Mouse (Mus musculus): Measurements from ENCODE around the gene Spsb2. TPM values are rescaled to one million over a fixed set of nuclear protein-coding genes. Genes with fewer than 3 reads are reported as not detected.

Gene Spsb2
- polyA plus RNA-seq, 1 experiment from 2014 or later: 8.7 TPM

DNA sequence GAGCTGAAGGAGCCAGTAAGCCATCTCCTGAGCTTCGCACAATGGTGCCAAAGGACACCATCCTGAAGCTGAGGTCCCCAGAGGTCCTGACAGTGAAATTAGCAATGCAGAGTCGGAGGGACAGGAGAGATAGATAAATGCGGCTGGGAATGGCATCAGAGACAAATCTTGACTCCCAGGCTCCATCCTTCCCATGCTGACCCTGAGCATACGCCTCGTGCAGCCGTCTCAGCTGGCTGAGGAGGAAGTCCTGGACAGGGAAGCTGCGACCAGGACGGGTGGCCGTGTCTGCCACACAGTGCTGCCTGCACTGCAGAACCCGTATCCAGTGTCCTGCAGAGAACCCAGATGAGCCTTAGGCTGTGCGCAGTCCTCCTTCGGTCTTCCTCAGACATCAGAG lies 46.2 kb downstream of the Spsb2 start:
- ATAC-seq (ENCODE audit: low FRiP score, low TSS enrichment): no peak
- Histone ChIP-seq H3K27ac (ENCODE audit: low read depth, low read length) (no peak overlapping the region), H3K27me3 (ENCODE audit: control insufficient read depth, insufficient read depth, low read length) (no peaks in the 10 kb centered on the region), H3K9me3 (ENCODE audit: control insufficient read depth, low read length) (no peaks in the 10 kb centered on the region), H3K9ac (ENCODE audit: low read depth, low read length) (no peak overlapping the region), H3K4me3 (ENCODE audit: low read length) (no peak overlapping the region), H3K4me1 (ENCODE audit: control insufficient read depth, insufficient read depth, low read length) (peaks cover 13% of the 10 kb centered on the region), H3K36me3 (ENCODE audit: control insufficient read depth, insufficient read depth, low read length) (peaks cover 6% of the 10 kb centered on the region; the same call in 1 of the 2 replicates), H3K4me2 (replicated peaks; ENCODE audit: low read depth, low read length) (no peak overlapping the region)
- WGBS: 70% methylated on average over 12 of the region's 12 CpGs

DNA sequence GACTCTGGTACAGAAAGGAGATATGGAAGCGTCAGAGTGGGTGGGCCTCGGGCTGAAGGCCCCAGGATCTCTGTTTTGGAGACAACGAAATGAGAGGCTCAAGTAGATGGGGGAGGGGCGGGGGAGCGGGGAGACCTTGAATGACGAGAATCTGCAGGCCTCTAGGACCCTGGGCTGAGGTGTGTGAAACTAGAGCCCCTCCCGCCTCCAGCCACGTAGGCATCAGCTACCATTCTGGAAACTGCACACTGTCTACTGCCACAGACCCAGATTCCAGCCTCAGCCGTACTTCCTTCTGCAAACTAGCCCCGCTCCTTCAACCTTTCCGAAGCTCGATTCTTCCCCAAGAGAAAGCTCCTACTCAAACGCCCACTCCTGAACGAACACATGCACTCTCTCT lies 47.9 kb downstream of the Spsb2 start:
- Histone ChIP-seq H3K4me1 (ENCODE audit: control insufficient read depth, insufficient read depth, low read length) (peaks cover 19% of the 10 kb centered on the region), H3K27ac (ENCODE audit: low read depth, low read length) (peak overlapping the region; percentile 51; the same call in 1 of the 2 replicates), H3K27me3 (ENCODE audit: control insufficient read depth, insufficient read depth, low read length) (no peaks in the 10 kb centered on the region), H3K36me3 (ENCODE audit: control insufficient read depth, insufficient read depth, low read length) (peaks cover 3% of the 10 kb centered on the region; the same call in 1 of the 2 replicates), H3K4me2 (replicated peaks; ENCODE audit: low read depth, low read length) (peak overlapping the region; percentile 90), H3K4me3 (ENCODE audit: low read length) (peak overlapping the region; percentile 74), H3K9me3 (ENCODE audit: control insufficient read depth, low read length) (no peaks in the 10 kb centered on the region), H3K9ac (ENCODE audit: low read depth, low read length) (peak overlapping the region; percentile 93; the same call in 1 of the 2 replicates)
- 4% methylated on average over 14 of the region's 14 CpGs for WGBS
- ATAC-seq (ENCODE audit: low FRiP score, low TSS enrichment): peak; percentile 48; the same call in 1 of the 2 replicates

DNA sequence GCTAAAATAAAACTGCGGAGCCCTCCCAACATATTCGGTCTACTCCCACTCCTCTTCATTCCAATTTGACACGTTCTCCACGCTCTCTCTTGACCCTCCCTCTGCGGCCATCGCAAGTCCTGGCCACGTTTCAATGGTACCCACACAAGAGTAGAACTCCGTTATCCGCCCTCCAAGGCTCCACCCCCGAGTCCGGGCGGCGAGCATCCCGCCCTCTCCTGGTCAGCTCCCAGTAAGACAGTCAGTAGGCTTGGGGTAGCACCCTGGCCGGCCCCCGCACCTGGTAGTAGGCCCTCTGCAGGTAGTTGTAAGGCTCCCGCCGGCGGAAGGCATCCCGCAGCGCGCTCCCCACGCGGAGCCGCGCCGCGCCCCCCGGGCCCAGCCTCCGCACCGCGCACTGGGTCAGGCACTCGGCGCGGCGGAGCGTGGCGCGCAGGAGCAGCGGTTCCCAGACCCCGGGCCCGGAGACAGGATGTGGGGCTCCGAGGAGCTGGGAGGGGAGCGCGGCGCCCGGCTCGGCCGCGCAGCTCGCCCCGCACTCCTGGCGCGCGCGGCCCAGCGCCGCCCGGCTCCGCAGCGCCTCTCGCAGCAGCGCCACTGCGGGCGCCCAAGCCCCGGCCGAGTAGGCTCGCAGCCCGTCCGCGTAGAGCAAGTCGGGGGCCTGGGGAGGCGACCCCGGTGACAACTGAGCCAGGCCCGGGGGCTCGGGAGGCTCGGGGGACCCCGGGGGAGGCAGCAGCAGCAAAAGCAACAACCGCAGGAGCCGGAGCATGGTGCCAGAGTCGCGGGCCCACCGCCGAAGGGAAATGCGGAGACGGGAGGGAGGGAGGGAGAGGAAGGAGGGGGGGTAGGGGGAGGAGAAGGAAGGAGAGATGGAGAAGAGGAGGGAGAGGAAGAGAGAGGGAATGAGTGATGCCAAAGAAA lies 48.7 kb downstream of the Spsb2 start, which contains the start of gene P3h3:
Gene P3h3, minus strand, starts transcription at position 837 of the 924 bp plus-strand sequence.
- under 1% methylated on average over 69 of the region's 86 CpGs for WGBS
- H3K4me1 ChIP-seq (ENCODE audit: control insufficient read depth, insufficient read depth, low read length): peaks cover 26% of the 10 kb centered on the region
- ATAC-seq (ENCODE audit: low FRiP score, low TSS enrichment): peak; percentile 82

DNA sequence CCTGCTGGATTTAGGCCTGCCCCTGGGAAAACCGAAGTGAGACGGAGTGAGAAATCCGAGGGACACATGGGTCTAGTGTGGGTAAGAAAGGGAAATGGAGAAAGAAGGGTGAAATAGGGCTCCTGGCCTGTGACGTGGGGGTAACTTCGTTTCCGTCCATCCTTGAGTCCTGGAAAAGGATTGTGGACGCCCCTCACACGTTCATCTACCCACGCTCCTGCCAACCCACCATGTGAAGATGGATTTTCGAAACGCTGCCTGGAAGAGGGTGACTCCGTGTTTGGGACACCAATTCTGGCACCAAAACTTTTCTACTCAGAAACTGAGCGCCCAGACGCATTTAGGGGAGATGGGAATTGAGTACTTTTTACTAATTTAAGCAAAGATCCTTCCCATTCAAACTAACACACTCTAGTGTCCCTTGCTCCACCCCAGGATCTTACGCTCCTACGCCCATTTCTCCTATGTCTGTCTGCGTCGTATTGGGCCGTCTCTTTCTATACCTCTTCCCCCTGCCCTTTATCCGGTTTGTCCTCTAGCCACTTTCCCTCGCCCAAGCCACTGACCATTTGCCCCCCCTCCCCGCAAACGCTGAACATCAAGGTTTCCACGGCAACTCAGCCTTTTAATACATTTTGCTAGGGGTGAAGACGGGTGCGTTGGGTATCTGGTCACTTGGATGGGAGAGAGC lies 49.5 kb downstream of the Spsb2 start:
- peaks cover 29% of the 10 kb centered on the region for H3K4me1 ChIP-seq (ENCODE audit: control insufficient read depth, insufficient read depth, low read length)
- H3K4me3 ChIP-seq (ENCODE audit: low read length): peak overlapping the region; percentile 74
- H3K27me3 ChIP-seq (ENCODE audit: control insufficient read depth, insufficient read depth, low read length): peaks cover 3% of the 10 kb centered on the region
- peak overlapping the region; percentile 95; the same call in 1 of the 2 replicates for H3K27ac ChIP-seq (ENCODE audit: low read depth, low read length)
- H3K9me3 ChIP-seq (ENCODE audit: control insufficient read depth, low read length): no peaks in the 10 kb centered on the region
- peak overlapping the region; percentile 90 for H3K4me2 ChIP-seq (replicated peaks; ENCODE audit: low read depth, low read length)
- peak overlapping the region; percentile 93 for H3K9ac ChIP-seq (ENCODE audit: low read depth, low read length)
- H3K36me3 ChIP-seq (ENCODE audit: control insufficient read depth, insufficient read depth, low read length): peaks cover 3% of the 10 kb centered on the region; the same call in 1 of the 2 replicates
- no peak for ATAC-seq (ENCODE audit: low FRiP score, low TSS enrichment)
- 30% methylated on average over 26 of the region's 26 CpGs for WGBS

More for the DNA sequence above, 48.7 kb downstream of the Spsb2 start, which contains the start of gene P3h3:
- Histone ChIP-seq H3K36me3 (ENCODE audit: control insufficient read depth, insufficient read depth, low read length) (peaks cover 3% of the 10 kb centered on the region; the same call in 1 of the 2 replicates), H3K9me3 (ENCODE audit: control insufficient read depth, low read length) (no peaks in the 10 kb centered on the region), H3K4me2 (replicated peaks; ENCODE audit: low read depth, low read length) (peak within 1 kb of the TSS; percentile 90), H3K9ac (ENCODE audit: low read depth, low read length) (peak within 1 kb of the TSS; percentile 93), H3K27me3 (ENCODE audit: control insufficient read depth, insufficient read depth, low read length) (no peaks in the 10 kb centered on the region), H3K4me3 (ENCODE audit: low read length) (peak within 1 kb of the TSS; percentile 74), H3K27ac (ENCODE audit: low read depth, low read length) (peak within 1 kb of the TSS; percentile 95)

DNA sequence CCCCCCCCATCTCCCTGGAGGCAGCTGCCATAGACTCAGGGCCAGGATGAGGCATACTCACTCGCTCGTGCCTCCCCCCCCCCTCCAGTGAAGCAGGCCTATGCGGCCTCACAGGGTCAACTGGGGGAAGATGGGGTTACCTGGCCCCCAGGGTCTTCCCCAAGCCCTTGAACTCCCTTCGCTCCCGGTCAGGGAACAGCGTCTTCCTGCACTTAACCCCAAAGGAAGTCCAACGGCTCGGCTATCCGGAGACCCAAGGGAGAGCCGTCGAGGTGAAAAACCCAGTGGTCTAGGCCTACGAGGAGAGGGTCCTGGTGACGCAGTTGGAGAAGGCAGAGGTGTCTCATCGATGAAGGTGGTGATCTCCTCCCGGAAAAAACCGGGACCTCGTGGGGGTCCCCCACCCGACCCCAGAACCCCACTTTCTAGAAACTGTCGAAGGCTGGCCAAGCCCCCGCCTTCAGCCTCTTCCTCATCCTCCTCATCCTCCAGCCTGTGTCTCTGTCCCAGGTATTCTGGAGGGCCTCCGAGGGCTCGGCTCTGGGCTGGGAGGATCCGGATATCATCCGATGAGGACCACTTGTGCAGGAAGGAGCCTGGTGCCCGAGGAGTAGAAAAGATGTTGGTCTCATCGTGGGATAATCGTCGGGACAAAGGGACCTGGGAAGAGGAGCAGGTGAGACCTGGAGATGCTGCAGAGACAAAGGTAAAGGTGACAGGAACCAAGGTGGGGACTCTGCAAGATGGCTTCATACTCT lies 50.3 kb downstream of the Spsb2 start:
- Histone ChIP-seq H3K27me3 (ENCODE audit: control insufficient read depth, insufficient read depth, low read length) (peaks cover 6% of the 10 kb centered on the region), H3K36me3 (ENCODE audit: control insufficient read depth, insufficient read depth, low read length) (peaks cover 3% of the 10 kb centered on the region; the same call in 1 of the 2 replicates), H3K9ac (ENCODE audit: low read depth, low read length) (no peak overlapping the region), H3K4me2 (replicated peaks; ENCODE audit: low read depth, low read length) (peak overlapping the region; percentile 90), H3K27ac (ENCODE audit: low read depth, low read length) (no peak overlapping the region), H3K4me1 (ENCODE audit: control insufficient read depth, insufficient read depth, low read length) (peaks cover 33% of the 10 kb centered on the region), H3K9me3 (ENCODE audit: control insufficient read depth, low read length) (no peaks in the 10 kb centered on the region), H3K4me3 (ENCODE audit: low read length) (no peak overlapping the region)
- WGBS: 77% methylated on average over 28 of the region's 28 CpGs
- ATAC-seq (ENCODE audit: low FRiP score, low TSS enrichment): no peak

- no peak overlapping the region for H3K4me3 ChIP-seq (ENCODE audit: low read length)
- H3K4me2 ChIP-seq (replicated peaks; ENCODE audit: low read depth, low read length): peak overlapping the region; percentile 10; the same call in 1 of the 2 replicates
- no peaks in the 10 kb centered on the region for H3K9me3 ChIP-seq (ENCODE audit: control insufficient read depth, low read length)
- ATAC-seq (ENCODE audit: low FRiP score, low TSS enrichment): 0 out of 2 replicates have a peak, but pooled peaks have one; percentile 1
- H3K36me3 ChIP-seq (ENCODE audit: control insufficient read depth, insufficient read depth, low read length): no peaks in the 10 kb centered on the region; the same call in 1 of the 2 replicates
- WGBS: 9% methylated on average over 12 of the region's 12 CpGs
- peaks cover 6% of the 10 kb centered on the region for H3K27me3 ChIP-seq (ENCODE audit: control insufficient read depth, insufficient read depth, low read length)
- H3K4me1 ChIP-seq (ENCODE audit: control insufficient read depth, insufficient read depth, low read length): peaks cover 33% of the 10 kb centered on the region
- H3K27ac ChIP-seq (ENCODE audit: low read depth, low read length): no peak overlapping the region
- no peak overlapping the region for H3K9ac ChIP-seq (ENCODE audit: low read depth, low read length)
Observed at GRCm38 (mm10) chr6:124859725-124860124, 51.3 kb downstream of the Spsb2 start.

Other genes with a start within 250 kb of the Spsb2 start
- gene C1rb, start 238.4 kb upstream of the Spsb2 start, polyA plus RNA-seq (2014; fragmentation: Nextera tagmentation; extraction: Ambion mirVana): 0.11 TPM in 1 of 2 replicates, not detected in the other
- gene C1s2, start 172.6 kb upstream of the Spsb2 start, polyA plus RNA-seq (2014; fragmentation: Nextera tagmentation; extraction: Ambion mirVana): 0.08 TPM in 1 of 2 replicates, not detected in the other
- gene Lpcat3, start 145.6 kb upstream of the Spsb2 start, polyA plus RNA-seq (2014; fragmentation: Nextera tagmentation; extraction: Ambion mirVana): 51.2 and 67.3 TPM in 2 replicates
- 233 and 278 TPM in 2 replicates for gene Emg1, start 96.5 kb upstream of the Spsb2 start, polyA plus RNA-seq (2014; fragmentation: Nextera tagmentation; extraction: Ambion mirVana)
- gene Phb2, start 96.3 kb upstream of the Spsb2 start, polyA plus RNA-seq (2014; fragmentation: Nextera tagmentation; extraction: Ambion mirVana): 341 and 402 TPM in 2 replicates
- gene Ptpn6, start 69.9 kb upstream of the Spsb2 start, polyA plus RNA-seq (2014; fragmentation: Nextera tagmentation; extraction: Ambion mirVana): 10.0 and 12.9 TPM in 2 replicates
- gene Grcc10, start 67.3 kb upstream of the Spsb2 start, polyA plus RNA-seq (2014; fragmentation: Nextera tagmentation; extraction: Ambion mirVana): 564 and 762 TPM in 2 replicates
- gene Gm45234, start 52.6 kb upstream of the Spsb2 start, polyA plus RNA-seq (2014; fragmentation: Nextera tagmentation; extraction: Ambion mirVana): not detected in 2 replicates
- gene Atn1, start 52.1 kb upstream of the Spsb2 start, polyA plus RNA-seq (2014; fragmentation: Nextera tagmentation; extraction: Ambion mirVana): 17.5 and 17.7 TPM in 2 replicates
- 8.8 and 10.8 TPM in 2 replicates for gene Eno2, start 39.0 kb upstream of the Spsb2 start, polyA plus RNA-seq (2014; fragmentation: Nextera tagmentation; extraction: Ambion mirVana)
- gene Lrrc23, start 28.9 kb upstream of the Spsb2 start, polyA plus RNA-seq (2014; fragmentation: Nextera tagmentation; extraction: Ambion mirVana): 0.39 and 0.61 TPM in 2 replicates
- gene Tpi1, start 5.6 kb downstream of the Spsb2 start, polyA plus RNA-seq (2014; fragmentation: Nextera tagmentation; extraction: Ambion mirVana): 643 and 681 TPM in 2 replicates
- 102 and 139 TPM in 2 replicates for gene Usp5, start 20.8 kb downstream of the Spsb2 start, polyA plus RNA-seq (2014; fragmentation: Nextera tagmentation; extraction: Ambion mirVana)
- gene Cdca3, start 20.9 kb downstream of the Spsb2 start, polyA plus RNA-seq (2014; fragmentation: Nextera tagmentation; extraction: Ambion mirVana): 201 and 232 TPM in 2 replicates
- 0.84 and 1.3 TPM in 2 replicates for gene Gnb3, start 31.6 kb downstream of the Spsb2 start, polyA plus RNA-seq (2014; fragmentation: Nextera tagmentation; extraction: Ambion mirVana)
- gene P3h3, start 49.1 kb downstream of the Spsb2 start, polyA plus RNA-seq (2014; fragmentation: Nextera tagmentation; extraction: Ambion mirVana): 25.8 and 29.5 TPM in 2 replicates
- 0.55 and 1.1 TPM in 2 replicates for gene Gpr162, start 55.3 kb downstream of the Spsb2 start, polyA plus RNA-seq (2014; fragmentation: Nextera tagmentation; extraction: Ambion mirVana)
- gene Cd4, start 79.6 kb downstream of the Spsb2 start, polyA plus RNA-seq (2014; fragmentation: Nextera tagmentation; extraction: Ambion mirVana): 0.16 TPM in 1 of 2 replicates, not detected in the other
- gene Lag3, start 103.0 kb downstream of the Spsb2 start, polyA plus RNA-seq (2014; fragmentation: Nextera tagmentation; extraction: Ambion mirVana): 1.6 and 1.7 TPM in 2 replicates
- gene Ptms, start 111.4 kb downstream of the Spsb2 start, polyA plus RNA-seq (2014; fragmentation: Nextera tagmentation; extraction: Ambion mirVana): 219 and 295 TPM in 2 replicates
- gene Mlf2, start 122.7 kb downstream of the Spsb2 start, polyA plus RNA-seq (2014; fragmentation: Nextera tagmentation; extraction: Ambion mirVana): 396 and 402 TPM in 2 replicates
- 144 and 162 TPM in 2 replicates for gene Cops7a, start 156.9 kb downstream of the Spsb2 start, polyA plus RNA-seq (2014; fragmentation: Nextera tagmentation; extraction: Ambion mirVana)
- 1.0 and 1.2 TPM in 2 replicates for gene Pianp, start 188.0 kb downstream of the Spsb2 start, polyA plus RNA-seq (2014; fragmentation: Nextera tagmentation; extraction: Ambion mirVana)
- 12.5 and 15.0 TPM in 2 replicates for gene Zfp384, start 200.5 kb downstream of the Spsb2 start, polyA plus RNA-seq (2014; fragmentation: Nextera tagmentation; extraction: Ambion mirVana)
- gene Ing4, start 231.1 kb downstream of the Spsb2 start, polyA plus RNA-seq (2014; fragmentation: Nextera tagmentation; extraction: Ambion mirVana): 111 and 144 TPM in 2 replicates
- 14.0 and 14.7 TPM in 2 replicates for gene Acrbp, start 241.0 kb downstream of the Spsb2 start, polyA plus RNA-seq (2014; fragmentation: Nextera tagmentation; extraction: Ambion mirVana)